Mouse (Mus musculus): ENCODE measurements at regions not wholly inside any gene's neighbourhood (a gene's known extent, or its start where the extent isn't known, plus 50 kb on each side); places are given as distances from the start of the nearest gene placed in this dataset.

- no peak overlapping the region for H3K9ac ChIP-seq (ENCODE audit: low read depth, low read length)
- H3K27ac ChIP-seq (ENCODE audit: low read length) = no peak overlapping the region
- WGBS = 80% methylated on average over 4 of the region's 4 CpGs
- peak; percentile 50 for ATAC-seq
- no peak overlapping the region for H3K4me3 ChIP-seq (ENCODE audit: low read length)
- no peaks in the 10 kb centered on the region for H3K27me3 ChIP-seq (replicated peaks; ENCODE audit: control insufficient read depth, insufficient read depth, low read length)
- H3K4me1 ChIP-seq (ENCODE audit: control insufficient read depth, insufficient read depth, low read length) = no peaks in the 10 kb centered on the region
- no peaks in the 10 kb centered on the region for H3K9me3 ChIP-seq (ENCODE audit: control insufficient read depth, low read length)
- no peak overlapping the region for H3K4me2 ChIP-seq (ENCODE audit: low read depth, low read length)
- H3K36me3 ChIP-seq (ENCODE audit: control insufficient read depth, insufficient read depth, low read length) = no peaks in the 10 kb centered on the region
Observed at GRCm38 (mm10) chr11:111895221-111896200, 829.5 kb downstream of the Kcnj2 start.

- H3K4me1 ChIP-seq (ENCODE audit: control insufficient read depth, insufficient read depth, low read length) = no peaks in the 10 kb centered on the region
- no peaks in the 10 kb centered on the region for H3K36me3 ChIP-seq (ENCODE audit: control insufficient read depth, insufficient read depth, low read length)
- no peak overlapping the region for H3K9ac ChIP-seq (ENCODE audit: low read depth, low read length)
- no peaks in the 10 kb centered on the region for H3K27me3 ChIP-seq (replicated peaks; ENCODE audit: control insufficient read depth, insufficient read depth, low read length)
- H3K4me3 ChIP-seq (ENCODE audit: low read length) = no peak overlapping the region
- no peak overlapping the region for H3K4me2 ChIP-seq (ENCODE audit: low read depth, low read length)
- no peak for ATAC-seq
- H3K27ac ChIP-seq (ENCODE audit: low read length) = no peak overlapping the region
- no peaks in the 10 kb centered on the region for H3K9me3 ChIP-seq (ENCODE audit: control insufficient read depth, low read length)
- WGBS = 78% methylated on average over 6 of the region's 6 CpGs
Observed at GRCm38 (mm10) chr11:111897001-111897400, 831.0 kb downstream of the Kcnj2 start.

GRCm38 (mm10) chr11:111904086-111904485 is 838.1 kb downstream of the Kcnj2 start:
- Histone ChIP-seq H3K27me3 (replicated peaks; ENCODE audit: control insufficient read depth, insufficient read depth, low read length) (no peaks in the 10 kb centered on the region), H3K27ac (ENCODE audit: low read length) (no peak overlapping the region), H3K4me3 (ENCODE audit: low read length) (no peak overlapping the region), H3K4me1 (ENCODE audit: control insufficient read depth, insufficient read depth, low read length) (no peaks in the 10 kb centered on the region), H3K36me3 (ENCODE audit: control insufficient read depth, insufficient read depth, low read length) (no peaks in the 10 kb centered on the region), H3K9ac (ENCODE audit: low read depth, low read length) (no peak overlapping the region), H3K9me3 (ENCODE audit: control insufficient read depth, low read length) (no peaks in the 10 kb centered on the region), H3K4me2 (ENCODE audit: low read depth, low read length) (no peak overlapping the region)
- 73% methylated on average over 4 of the region's 4 CpGs for WGBS
- ATAC-seq = no peak

- Histone ChIP-seq H3K4me2 (ENCODE audit: low read depth, low read length) (no peak overlapping the region), H3K27me3 (replicated peaks; ENCODE audit: control insufficient read depth, insufficient read depth, low read length) (no peaks in the 10 kb centered on the region), H3K9ac (ENCODE audit: low read depth, low read length) (no peak overlapping the region), H3K4me3 (ENCODE audit: low read length) (no peak overlapping the region), H3K4me1 (ENCODE audit: control insufficient read depth, insufficient read depth, low read length) (no peaks in the 10 kb centered on the region), H3K9me3 (ENCODE audit: control insufficient read depth, low read length) (no peaks in the 10 kb centered on the region), H3K36me3 (ENCODE audit: control insufficient read depth, insufficient read depth, low read length) (no peaks in the 10 kb centered on the region), H3K27ac (ENCODE audit: low read length) (no peak overlapping the region)
- WGBS = 83% methylated on average over 8 of the region's 8 CpGs
- ATAC-seq = no peak
Observed at GRCm38 (mm10) chr11:111913891-111914290, 847.9 kb downstream of the Kcnj2 start.

GRCm38 (mm10) chr11:111926336-111926735 is 855.7 kb upstream of the Sox9 start:
- no peak for ATAC-seq
- Histone ChIP-seq H3K4me2 (ENCODE audit: low read depth, low read length) (no peak overlapping the region), H3K27me3 (replicated peaks; ENCODE audit: control insufficient read depth, insufficient read depth, low read length) (no peaks in the 10 kb centered on the region), H3K9ac (ENCODE audit: low read depth, low read length) (no peak overlapping the region), H3K4me3 (ENCODE audit: low read length) (no peak overlapping the region), H3K36me3 (ENCODE audit: control insufficient read depth, insufficient read depth, low read length) (no peaks in the 10 kb centered on the region), H3K4me1 (ENCODE audit: control insufficient read depth, insufficient read depth, low read length) (no peaks in the 10 kb centered on the region), H3K9me3 (ENCODE audit: control insufficient read depth, low read length) (no peaks in the 10 kb centered on the region), H3K27ac (ENCODE audit: low read length) (no peak overlapping the region)
- WGBS = 95% methylated on average over 1 of the region's 1 CpGs

GRCm38 (mm10) chr11:111929366-111929765 is 852.7 kb upstream of the Sox9 start:
- Histone ChIP-seq H3K9me3 (ENCODE audit: control insufficient read depth, low read length) (no peaks in the 10 kb centered on the region), H3K4me1 (ENCODE audit: control insufficient read depth, insufficient read depth, low read length) (no peaks in the 10 kb centered on the region), H3K4me2 (ENCODE audit: low read depth, low read length) (no peak overlapping the region), H3K36me3 (ENCODE audit: control insufficient read depth, insufficient read depth, low read length) (no peaks in the 10 kb centered on the region), H3K27ac (ENCODE audit: low read length) (no peak overlapping the region), H3K27me3 (replicated peaks; ENCODE audit: control insufficient read depth, insufficient read depth, low read length) (no peaks in the 10 kb centered on the region), H3K9ac (ENCODE audit: low read depth, low read length) (no peak overlapping the region), H3K4me3 (ENCODE audit: low read length) (no peak overlapping the region)
- ATAC-seq = no peak
- WGBS = 71% methylated on average over 10 of the region's 10 CpGs

GRCm38 (mm10) chr11:111932052-111932451 is 850.0 kb upstream of the Sox9 start:
- H3K27me3 ChIP-seq (replicated peaks; ENCODE audit: control insufficient read depth, insufficient read depth, low read length) = no peaks in the 10 kb centered on the region
- no peak overlapping the region for H3K4me2 ChIP-seq (ENCODE audit: low read depth, low read length)
- H3K27ac ChIP-seq (ENCODE audit: low read length) = no peak overlapping the region
- no peaks in the 10 kb centered on the region for H3K4me1 ChIP-seq (ENCODE audit: control insufficient read depth, insufficient read depth, low read length)
- no peak overlapping the region for H3K4me3 ChIP-seq (ENCODE audit: low read length)
- no peak overlapping the region for H3K9ac ChIP-seq (ENCODE audit: low read depth, low read length)
- H3K9me3 ChIP-seq (ENCODE audit: control insufficient read depth, low read length) = no peaks in the 10 kb centered on the region
- H3K36me3 ChIP-seq (ENCODE audit: control insufficient read depth, insufficient read depth, low read length) = no peaks in the 10 kb centered on the region
- 81% methylated on average over 1 of the region's 1 CpGs for WGBS
- ATAC-seq = no peak

GRCm38 (mm10) chr11:111944282-111944681 is 837.7 kb upstream of the Sox9 start:
- H3K4me1 ChIP-seq (ENCODE audit: control insufficient read depth, insufficient read depth, low read length) = no peaks in the 10 kb centered on the region
- H3K9ac ChIP-seq (ENCODE audit: low read depth, low read length) = no peak overlapping the region
- H3K9me3 ChIP-seq (ENCODE audit: control insufficient read depth, low read length) = no peaks in the 10 kb centered on the region
- H3K4me2 ChIP-seq (ENCODE audit: low read depth, low read length) = no peak overlapping the region
- ATAC-seq = no peak
- no peaks in the 10 kb centered on the region for H3K36me3 ChIP-seq (ENCODE audit: control insufficient read depth, insufficient read depth, low read length)
- H3K4me3 ChIP-seq (ENCODE audit: low read length) = no peak overlapping the region
- H3K27ac ChIP-seq (ENCODE audit: low read length) = no peak overlapping the region
- H3K27me3 ChIP-seq (replicated peaks; ENCODE audit: control insufficient read depth, insufficient read depth, low read length) = no peaks in the 10 kb centered on the region
- 57% methylated on average over 8 of the region's 8 CpGs for WGBS

- H3K9me3 ChIP-seq (ENCODE audit: control insufficient read depth, low read length) = no peaks in the 10 kb centered on the region
- no peak for ATAC-seq
- H3K4me3 ChIP-seq (ENCODE audit: low read length) = no peak overlapping the region
- H3K27me3 ChIP-seq (replicated peaks; ENCODE audit: control insufficient read depth, insufficient read depth, low read length) = no peaks in the 10 kb centered on the region
- no peak overlapping the region for H3K27ac ChIP-seq (ENCODE audit: low read length)
- no peak overlapping the region for H3K9ac ChIP-seq (ENCODE audit: low read depth, low read length)
- H3K36me3 ChIP-seq (ENCODE audit: control insufficient read depth, insufficient read depth, low read length) = no peaks in the 10 kb centered on the region
- no peaks in the 10 kb centered on the region for H3K4me1 ChIP-seq (ENCODE audit: control insufficient read depth, insufficient read depth, low read length)
- no peak overlapping the region for H3K4me2 ChIP-seq (ENCODE audit: low read depth, low read length)
Observed at GRCm38 (mm10) chr11:111945806-111946205, 836.2 kb upstream of the Sox9 start.

Measured in intestine, embryonic 16.5 days (tissue).